Mouse (Mus musculus) left cerebral cortex, postnatal 36 days (tissue): ENCODE data around the gene Itih4. TPM values are rescaled to one million over a fixed set of nuclear protein-coding genes. Genes with fewer than 3 reads are reported as not detected.

Experiments
- DNase-seq, 2 experiments: peaks; one replicate each; pipeline ENCODE4 v3.0.0; 2021 to 2022; ENCODE audit warnings: low spot score in 2 of 2, mixed read lengths in 1 of 2
- intact Hi-C: fragments of 180-260 bp; cut with DNase I; formaldehyde crosslinking; loops from one replicate; pipeline ENCODE4 v1.15.1; 2025
- total RNA-seq, 2 experiments: library from RNA; stranded (reverse); gene quantifications; 2 replicates each; pipeline ENCODE4 v1.2.3; 2021

Itih4 gene
- total RNA-seq, 2 experiments from 2014 or later: not detected

GRCm38 (mm10) chr14:30876451-30876850 is 9.8 kb upstream of the Itih4 start:
- no peak for DNase-seq
- intact Hi-C loops: no loop called here

DNA sequence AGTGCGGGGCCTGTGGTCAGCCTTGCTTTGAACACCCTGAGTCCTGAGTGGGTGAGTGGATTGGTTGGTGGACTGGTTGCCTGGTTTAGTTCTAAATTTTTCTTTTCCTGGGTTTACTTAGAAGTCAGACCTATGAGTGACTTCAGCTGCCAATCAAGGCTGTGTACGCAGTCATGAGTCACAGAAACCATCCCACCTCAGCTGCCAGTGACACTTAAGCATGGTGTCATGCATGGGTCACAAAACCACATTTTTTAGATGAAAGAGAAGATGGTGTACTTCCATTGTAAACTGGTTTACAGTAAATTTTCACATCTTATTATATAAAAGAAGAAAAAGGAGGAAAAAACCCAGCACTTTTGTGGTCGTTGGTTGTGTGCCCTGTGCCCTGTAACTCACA is 8.4 kb upstream of the Itih4 start:
- intact Hi-C loops: no loop called here
- no peak for DNase-seq

- DNase-seq: peak in 1 of 2 experiments; percentile 43
- intact Hi-C loops: no loop called here
Observed at GRCm38 (mm10) chr14:30878958-30879571, 7.2 kb upstream of the Itih4 start, which contains the start of gene Mustn1. Gene Mustn1, plus strand, starts transcription at chr14:30879200.

DNA sequence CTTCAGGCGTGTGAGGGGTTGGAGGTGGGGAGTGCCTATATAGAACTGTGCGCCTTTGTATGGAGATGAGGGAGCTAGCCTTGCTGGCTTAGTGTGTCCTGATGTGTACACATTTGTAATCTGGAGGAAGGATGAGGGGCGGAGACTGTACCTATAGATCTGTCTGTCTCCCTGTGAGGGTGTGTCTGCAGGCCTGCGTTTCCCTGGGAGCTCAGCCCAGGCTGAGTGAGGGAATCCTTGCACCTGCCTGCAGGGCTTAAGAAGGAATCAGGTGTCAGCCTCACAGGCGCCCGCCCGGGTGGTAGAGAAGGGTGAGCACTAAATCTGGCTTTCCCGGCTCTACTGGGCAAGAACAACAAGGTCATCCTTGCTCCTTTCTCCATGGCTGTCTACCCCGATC is 6.5 kb upstream of the Itih4 start:
- intact Hi-C loops: loop anchor here (2.0 kb wide), 1 partner anchor 63 kb away; the partner anchor contains the start of gene Itih1
- DNase-seq: no peak

DNA sequence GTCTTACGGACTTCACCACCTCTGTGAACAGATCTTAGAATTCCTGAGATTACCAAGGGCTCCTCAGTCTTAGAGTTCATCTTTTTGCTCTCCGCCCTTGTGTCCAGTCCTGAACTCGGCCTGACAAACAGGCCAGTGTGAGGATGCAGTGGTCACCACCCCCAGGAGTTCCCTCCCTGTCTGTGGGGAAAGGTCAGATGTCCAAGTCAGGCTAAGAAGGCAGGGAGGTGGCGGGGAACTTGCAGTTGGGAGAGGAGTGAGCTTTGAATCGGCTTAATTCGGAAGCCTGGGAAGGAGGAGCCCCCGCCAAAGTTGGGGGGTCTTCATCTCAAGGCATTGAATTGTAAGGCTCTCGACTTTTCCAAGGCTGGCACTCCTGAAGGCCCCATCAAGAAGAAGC is 6.0 kb upstream of the Itih4 start:
- intact Hi-C loops: loop anchor here (2.0 kb wide), 1 partner anchor 63 kb away; the partner anchor contains the start of gene Itih1
- DNase-seq: no peak

DNA sequence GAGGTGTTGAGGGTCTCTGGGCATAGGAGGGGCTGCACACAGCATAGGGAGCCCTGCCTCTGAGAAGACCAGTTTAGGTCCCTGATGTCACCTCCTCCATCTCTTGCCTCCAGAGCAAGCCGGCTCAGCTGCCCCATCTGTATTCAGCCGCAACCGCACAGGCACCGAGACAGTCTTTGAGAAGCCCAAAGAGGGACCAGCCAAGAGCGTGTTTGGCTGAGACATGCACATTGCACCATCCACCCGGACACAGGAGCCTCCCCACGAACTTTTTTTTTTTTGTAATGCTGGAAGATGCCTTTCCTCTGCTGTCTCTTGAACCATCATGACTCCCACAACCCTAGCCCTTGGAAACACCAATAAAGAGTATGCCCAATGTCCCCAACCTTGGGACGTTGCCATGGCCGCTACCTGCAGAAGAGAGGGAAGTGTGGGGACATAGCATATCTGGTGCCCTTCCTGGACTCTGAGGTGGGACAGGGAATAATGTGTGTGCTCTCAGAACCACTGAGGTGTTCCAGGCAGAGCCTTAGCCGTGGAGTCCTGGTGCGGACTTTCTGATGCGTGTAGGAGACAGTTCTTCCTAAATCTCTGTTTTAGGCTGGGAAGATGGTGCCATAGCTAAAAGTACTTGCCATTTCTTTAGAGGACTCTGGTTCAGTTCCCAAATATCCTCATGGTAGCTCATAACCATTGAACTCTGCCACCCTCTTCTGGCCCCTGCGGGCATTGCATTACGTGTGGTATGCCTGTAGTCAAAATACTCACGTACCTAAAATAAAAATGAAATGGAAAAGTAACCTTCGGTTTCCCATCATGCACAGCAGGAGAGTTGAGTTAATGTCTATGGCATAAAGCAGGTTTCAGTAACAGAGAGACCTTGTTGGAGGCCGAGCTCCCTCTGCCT is 5.2 kb upstream of the Itih4 start:
- intact Hi-C loops: loop anchor here (2.0 kb wide), 1 partner anchor 62 kb away; the partner anchor contains the start of gene Itih1
- no peak for DNase-seq

GRCm38 (mm10) chr14:30881718-30882108 is 4.6 kb upstream of the Itih4 start:
- intact Hi-C loops: loop anchor here (2.0 kb wide), 1 partner anchor 61 kb away; the partner anchor contains the start of gene Itih1
- no peak for DNase-seq

DNA sequence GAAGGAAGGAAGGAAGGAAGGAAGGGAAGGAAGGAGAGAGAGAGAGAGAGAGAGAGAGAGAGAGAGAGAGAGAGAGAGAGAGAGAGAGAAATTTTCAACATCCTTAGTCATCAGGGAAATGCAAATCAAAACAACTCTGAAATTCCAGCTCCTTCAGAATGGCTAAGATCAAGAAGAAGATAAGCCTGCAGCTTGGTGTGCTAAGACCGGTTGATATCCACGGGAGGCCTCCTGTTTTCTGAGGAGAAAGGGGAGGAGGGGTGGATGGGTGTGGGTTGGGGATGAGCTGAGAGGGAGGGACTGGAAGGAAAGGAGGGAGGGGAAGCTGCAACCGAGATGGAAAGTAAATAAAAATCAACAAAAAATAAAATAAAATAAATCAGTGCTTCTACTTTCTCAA is 978 bp upstream of the Itih4 start:
- DNase-seq: no peak
- intact Hi-C loops: no loop called here

DNA sequence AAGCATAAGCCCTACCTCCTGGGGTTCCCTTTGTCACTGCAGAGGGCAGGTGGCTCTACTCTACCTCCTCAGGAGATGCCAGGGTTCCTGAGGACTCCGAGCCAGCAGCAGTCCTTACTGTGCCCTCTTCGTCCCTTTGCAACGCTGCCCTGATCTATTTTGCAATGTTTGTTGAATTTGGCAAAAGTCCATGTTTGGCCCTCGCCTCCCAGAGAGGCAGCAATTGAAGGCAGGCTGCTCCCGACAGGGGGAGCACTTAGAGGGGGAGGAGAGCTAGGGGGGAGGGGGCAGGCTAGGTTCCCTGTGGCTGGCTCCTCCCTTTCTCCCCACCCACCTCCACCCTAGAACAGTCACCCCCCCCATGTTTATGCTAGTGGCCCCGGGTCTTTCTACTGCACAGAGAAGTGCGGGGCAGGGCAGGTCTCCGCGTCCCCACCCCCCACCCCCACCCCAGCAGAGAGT is 2.0 kb downstream of the Itih4 start:
- DNase-seq: no peak
- intact Hi-C loops: no loop called here

GRCm38 (mm10) chr14:30899972-30900371 is 13.7 kb downstream of the Itih4 start:
- intact Hi-C loops: no loop called here
- no peak for DNase-seq

GRCm38 (mm10) chr14:30902628-30903027 is 16.4 kb downstream of the Itih4 start:
- DNase-seq: no peak
- intact Hi-C loops: no loop called here

GRCm38 (mm10) chr14:30903036-30903435 is 16.8 kb downstream of the Itih4 start:
- intact Hi-C loops: no loop called here
- no peak for DNase-seq

GRCm38 (mm10) chr14:30904307-30904706 is 18.0 kb downstream of the Itih4 start:
- intact Hi-C loops: no loop called here

DNA sequence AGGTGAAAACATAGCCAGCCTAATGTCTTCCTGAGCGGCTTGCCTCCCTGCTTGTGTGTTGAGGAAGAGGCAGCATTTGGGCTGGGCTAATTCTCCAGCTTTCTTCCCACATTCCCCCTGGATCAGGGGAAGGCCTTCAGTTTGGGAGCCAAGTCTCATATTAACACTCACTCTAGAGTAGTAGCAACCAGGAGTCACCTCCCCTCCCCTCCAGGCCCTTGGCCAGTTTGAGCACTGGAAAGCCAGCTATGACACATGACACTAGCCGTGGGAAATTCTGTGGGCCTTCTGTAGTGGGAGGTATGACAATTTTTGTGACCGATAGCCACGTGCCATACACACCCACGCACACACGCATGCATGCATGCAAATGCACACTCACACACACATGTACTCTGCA is 19.7 kb downstream of the Itih4 start:
- DNase-seq: no peak
- intact Hi-C loops: no loop called here

More at GRCm38 (mm10) chr14:30904307-30904706, 18.0 kb downstream of the Itih4 start:
- no peak for DNase-seq

GRCm38 (mm10) chr14:30907814-30908265 is 21.6 kb downstream of the Itih4 start:
- no peak for DNase-seq
- intact Hi-C loops: no loop called here

GRCm38 (mm10) chr14:30911141-30911540 is 24.9 kb downstream of the Itih4 start:
- intact Hi-C loops: no loop called here
- DNase-seq: no peak

GRCm38 (mm10) chr14:30912641-30913040 is 26.4 kb downstream of the Itih4 start:
- DNase-seq: no peak
- intact Hi-C loops: no loop called here

GRCm38 (mm10) chr14:30913404-30913803 is 27.1 kb downstream of the Itih4 start:
- DNase-seq: no peak
- intact Hi-C loops: no loop called here

GRCm38 (mm10) chr14:30916516-30916915 is 30.2 kb downstream of the Itih4 start:
- intact Hi-C loops: no loop called here
- no peak for DNase-seq

- DNase-seq: no peak
- intact Hi-C loops: no loop called here
Observed at GRCm38 (mm10) chr14:30922053-30922670, 35.9 kb downstream of the Itih4 start.
